Mouse (Mus musculus): ENCODE measurements around the gene Arhgef10l.

Arhgef10l gene

DNA sequence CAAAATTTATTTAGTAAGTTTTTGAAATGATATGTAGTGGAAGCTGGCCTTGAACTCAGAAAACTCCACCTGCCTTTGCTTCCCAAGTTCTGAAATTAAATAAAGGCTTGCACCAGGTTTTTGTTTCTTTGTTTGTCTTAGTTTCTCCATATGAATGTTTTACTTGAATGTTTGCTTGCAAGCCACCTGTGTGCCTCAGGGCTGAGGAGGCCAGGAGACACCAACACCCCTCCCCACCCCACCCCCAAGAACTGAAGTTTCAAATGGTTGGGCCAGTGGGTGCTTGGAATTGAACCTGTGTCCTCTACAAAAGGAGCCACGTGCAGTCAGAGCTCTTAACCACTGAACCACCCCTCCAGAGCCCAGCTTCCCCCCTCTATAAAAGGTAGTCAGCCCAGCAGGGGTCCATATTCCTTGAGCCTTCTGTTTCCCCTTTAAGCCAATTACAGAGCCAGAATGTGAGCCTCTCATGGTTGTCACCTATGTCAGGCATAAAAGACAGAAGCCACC, 28.8 kb upstream of the Arhgef10l start:
- DNase-seq (ENCODE audit: low spot score in 2 of 2) = no peak

DNA sequence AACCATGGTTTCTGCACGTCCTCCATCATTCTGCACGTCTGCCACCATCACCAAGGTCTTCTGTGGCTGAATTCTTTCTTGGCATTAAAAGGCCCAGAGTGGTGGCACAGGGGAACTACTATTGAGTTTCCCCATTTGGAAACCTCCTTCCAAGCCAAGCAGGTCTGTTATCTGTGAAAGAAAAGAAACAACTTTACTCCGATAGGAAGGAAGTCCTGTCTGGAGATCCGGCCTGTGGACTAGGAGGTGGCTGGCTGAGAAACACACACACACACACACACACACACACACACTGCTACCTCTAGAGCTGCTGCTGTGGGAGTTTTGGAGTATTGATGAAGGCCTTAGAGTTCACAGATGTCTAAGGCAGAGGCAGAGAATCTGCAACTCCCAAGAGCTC, 27.7 kb upstream of the Arhgef10l start:
- DNase-seq (ENCODE audit: low spot score in 2 of 2) = no peak

DNA sequence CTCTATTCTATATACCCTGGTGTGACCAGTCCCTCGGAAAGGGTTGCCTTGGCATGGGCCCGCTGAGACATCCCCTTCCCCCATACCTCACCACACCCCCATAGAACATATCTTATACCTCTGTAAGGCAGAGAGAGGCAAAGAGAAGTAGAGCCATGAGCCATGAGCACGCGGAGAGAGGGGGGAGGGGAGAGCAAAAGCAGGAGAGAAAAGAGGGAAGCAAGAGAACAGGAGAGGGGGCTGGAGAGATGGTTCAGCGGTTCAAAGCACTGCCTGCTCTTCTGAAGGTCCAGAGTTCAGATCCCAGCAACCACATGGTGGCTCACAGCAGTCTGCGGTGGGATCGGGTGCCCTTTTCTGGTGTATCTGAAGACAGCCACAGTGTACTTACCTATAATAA, 25.7 kb upstream of the Arhgef10l start:
- no peak for DNase-seq (ENCODE audit: low spot score in 2 of 2)

DNA sequence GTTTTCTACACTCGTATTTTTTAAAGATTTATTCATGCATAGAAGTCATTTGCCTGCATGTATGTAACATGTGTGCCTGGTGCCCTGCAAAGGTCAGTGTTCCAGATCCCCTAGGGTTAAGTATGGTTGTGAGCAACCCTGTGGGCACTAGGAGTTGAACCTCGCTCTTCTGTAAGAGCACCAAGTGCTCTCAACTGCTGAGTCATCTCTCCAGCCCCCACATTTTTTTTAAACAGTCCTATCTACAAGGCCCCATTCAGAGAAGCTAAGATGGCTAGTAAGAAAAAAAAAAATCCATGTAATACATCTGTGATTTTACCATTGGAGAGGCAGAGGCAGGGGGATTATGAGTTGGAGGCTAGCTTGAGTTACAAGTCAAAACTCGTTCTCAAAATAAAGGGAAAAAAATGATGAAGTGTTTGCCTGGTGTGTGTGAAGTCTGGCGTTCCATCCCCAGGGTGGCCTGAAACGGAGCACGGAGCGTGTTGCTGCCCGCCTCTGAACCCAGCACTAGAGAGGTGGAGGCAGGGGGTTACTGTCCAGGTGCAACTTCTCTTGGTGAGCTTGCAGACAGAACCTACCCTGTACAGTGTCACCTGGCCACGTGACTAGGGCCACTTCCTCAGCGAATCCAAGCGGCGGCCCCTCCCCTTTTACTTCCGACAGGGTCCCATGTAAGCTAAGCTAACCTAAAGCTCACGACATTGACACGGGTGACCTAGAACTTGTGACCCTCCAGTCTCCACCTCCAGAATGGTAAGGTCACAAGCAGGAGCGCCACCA, 24.3 kb upstream of the Arhgef10l start:
- peak; percentile 45 to 48 for DNase-seq (ENCODE audit: low spot score in 2 of 2)

DNA sequence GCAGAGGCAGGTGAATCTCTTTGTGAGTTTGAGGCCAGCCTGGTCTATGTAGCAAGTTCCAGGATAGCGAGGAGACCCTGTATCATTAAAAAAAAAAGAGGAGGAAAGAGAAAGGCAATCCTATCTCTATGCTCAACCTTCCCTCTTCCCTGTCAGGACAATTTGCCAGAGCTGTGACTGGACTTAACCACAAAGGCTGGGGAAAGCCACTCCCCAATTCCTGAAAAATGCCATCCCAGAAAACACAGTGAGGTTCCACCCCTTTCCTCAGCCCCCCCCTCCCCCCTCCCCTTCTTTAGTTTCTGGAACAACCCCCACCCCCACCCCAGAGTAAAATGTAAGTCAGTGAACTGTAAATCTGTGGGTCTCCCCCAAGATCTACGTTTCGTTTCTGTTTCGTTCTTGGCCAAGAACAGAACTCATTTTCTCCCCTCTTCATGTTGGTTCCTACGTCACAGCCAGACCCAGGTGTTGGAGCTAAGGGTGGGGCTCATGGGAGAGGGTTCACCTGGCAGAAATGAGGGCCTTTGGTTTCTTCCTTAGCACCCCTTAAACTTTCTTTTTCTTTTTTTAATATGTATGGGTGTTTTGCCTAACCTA, 23.1 kb upstream of the Arhgef10l start:
- DNase-seq (ENCODE audit: low spot score in 2 of 2) = no peak

DNA sequence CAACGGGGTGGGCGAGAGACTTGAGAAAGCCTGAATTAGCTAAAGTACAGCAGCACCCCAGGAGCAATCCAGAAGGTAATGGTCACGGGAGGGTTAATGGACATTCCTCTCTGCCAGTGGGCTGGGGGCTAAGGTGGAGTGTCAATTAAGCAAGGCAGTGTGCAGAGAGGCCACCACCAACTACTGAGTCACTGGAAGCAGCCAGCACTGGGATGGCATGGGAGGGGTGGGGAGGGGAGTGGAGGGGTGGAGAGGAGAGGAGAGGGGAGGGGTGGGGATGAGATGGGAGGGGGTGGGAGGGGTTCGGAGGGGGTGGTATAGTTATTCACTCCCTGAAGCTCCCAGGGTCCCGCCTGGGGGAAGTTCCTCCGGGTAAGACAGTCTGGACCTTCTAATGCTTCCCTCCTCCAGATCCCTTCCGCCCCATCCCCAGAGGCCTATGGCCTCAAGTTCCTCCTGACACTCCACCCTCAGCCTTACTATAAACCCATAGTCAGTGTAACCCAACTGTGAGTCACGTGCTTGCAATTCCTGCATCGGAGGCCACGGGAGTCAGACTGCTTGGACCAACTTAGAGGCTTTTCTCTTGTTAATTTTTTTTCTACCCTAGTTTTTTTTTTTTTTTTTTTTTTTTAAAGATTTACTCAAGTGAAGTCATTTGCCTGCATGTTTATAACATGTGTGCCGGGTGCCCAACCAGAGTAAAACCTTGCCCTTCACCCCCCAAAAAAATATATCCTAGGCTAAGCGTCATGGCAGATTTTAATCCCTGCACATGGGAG, 22.4 kb upstream of the Arhgef10l start:
- no peak for DNase-seq (ENCODE audit: low spot score in 2 of 2)

DNA sequence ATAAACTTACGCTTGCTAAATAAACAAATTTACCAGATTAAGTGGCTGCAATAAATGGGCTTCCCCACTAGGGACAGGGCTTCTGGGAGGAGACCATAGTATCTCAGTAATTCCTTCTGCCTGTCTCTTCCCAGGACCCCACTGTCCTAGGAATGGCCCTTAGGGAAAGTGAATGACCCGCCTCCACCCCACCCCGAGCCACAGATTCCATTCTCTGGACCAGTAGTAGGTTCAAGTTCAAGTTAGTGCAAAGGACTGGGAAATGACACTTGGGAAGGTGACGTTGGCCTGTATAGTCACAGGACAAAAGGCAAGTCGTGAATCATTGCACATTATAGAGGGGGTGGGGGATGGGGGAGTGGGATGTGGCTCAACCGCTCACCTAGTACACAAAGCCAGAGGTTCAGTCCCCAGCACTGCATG, 19.1 kb upstream of the Arhgef10l start:
- DNase-seq (ENCODE audit: low spot score in 2 of 2) = no peak

DNA sequence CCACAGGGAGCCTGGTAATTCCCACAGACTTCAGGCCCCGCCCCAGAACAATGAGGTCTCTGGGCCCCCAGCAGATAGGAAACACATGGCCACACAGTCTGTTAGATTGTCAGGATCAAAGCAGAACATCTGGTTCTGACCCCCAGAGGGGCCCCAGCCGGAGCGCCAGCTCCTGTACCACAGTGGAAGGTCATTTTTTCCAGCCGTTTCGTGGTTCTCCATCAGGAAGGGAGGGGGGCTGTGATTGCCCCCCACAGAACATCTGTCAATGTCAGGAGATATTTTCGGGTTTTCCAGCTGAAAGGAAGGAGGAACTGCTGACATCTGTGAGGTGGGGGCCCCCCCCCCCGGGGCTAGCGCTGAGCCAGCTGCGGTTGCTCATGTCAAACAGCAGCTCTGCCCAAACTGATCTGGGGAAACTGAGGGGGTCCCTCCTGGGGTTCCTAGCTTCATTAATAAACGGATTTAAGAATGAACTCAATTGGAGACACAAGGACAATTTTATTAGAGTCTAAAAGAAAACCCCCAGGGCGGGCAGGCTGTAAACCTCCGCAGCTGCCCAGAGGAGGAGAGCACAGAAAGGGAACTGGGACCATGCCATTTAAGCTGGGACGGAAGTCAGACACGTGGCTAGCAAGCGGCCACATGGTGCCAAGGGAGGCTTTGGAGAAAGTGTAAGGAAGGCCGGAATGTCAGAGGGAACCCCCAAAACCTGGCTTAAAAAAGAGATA, 18.5 kb upstream of the Arhgef10l start:
- DNase-seq (ENCODE audit: low spot score in 2 of 2) = no peak

DNA sequence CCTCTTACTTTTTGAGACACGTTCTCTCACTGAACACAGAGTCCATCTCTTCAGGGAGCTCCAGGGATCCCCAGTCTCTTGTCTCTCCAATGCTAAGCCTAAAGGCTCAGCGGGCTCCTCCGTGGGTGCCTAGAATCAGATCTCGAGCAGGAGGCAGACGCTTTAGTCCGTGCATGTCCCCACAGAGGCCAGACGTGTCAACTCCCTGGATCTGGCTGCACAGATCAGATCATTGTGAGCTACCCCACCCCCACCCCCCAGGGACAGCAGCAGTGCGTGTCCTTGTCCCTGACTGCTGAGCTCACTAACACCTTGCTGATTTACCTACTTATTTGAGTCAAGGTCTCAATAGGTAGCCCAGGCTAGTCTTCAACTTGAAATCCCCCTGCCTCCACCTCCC, 17.8 kb upstream of the Arhgef10l start:
- DNase-seq (ENCODE audit: low spot score in 2 of 2) = no peak

DNA sequence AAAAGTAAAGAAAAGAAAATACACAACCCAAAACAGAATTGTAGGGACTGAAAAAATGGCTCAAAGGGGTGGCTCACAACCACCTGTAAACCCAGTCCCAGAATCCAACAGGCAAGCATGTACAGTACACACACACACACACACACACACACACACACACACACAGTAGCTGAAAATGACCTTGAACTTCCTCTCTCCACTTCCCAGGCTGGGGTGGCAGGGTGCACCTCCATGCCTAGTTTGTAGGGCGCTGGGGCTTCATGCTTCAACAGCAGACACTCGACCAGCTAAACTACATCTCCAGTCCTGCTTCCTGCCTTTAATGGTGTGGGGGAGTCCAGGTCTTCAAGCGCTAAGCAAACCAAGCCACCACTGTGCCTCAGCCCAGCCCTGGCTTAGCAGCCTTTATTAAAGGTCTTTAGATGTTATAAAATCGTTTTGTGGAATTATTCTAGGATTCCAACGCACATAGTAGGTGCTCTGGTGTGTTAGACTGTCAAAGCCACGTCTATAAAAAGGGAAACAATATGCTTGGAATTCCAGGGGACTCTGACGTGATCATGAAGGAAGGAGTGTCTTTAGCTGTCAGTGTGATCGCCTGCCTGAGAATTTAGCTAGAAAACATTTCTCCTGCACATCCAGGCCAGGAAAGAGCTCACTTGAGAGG, 15.1 kb upstream of the Arhgef10l start:
- DNase-seq (ENCODE audit: low spot score in 2 of 2) = no peak

DNA sequence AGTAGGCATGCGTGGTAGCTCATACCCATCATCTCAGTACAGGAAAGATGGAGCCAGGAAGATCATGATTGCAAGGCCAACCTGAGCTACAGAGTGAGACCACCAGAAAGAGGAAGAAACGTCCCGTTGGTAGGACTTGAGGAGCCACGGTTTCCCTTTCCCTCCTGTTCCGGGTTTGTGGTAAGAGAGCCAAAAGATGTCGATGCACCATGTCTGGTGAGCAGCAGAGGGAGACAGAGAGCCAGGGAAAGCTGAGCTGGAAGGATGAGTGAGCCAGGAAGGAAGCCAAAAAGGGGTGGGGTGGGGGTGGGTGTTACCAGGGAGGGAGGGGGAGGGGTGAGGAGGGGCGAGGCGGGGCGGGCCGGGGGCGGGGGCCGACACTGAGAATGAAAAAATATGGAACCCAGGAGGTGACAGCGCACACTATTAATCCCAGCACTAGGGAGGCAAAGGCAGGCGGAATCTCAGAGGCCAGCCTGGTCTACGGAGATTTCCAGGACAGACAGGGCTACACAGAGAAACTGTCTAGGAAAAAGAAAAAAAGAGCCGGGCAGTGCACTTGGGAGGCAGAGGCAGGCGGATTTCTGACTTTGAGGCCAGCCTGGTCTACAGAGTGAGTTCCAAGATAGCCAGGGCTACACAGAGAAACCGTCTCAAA, 14.0 kb upstream of the Arhgef10l start:
- DNase-seq (ENCODE audit: low spot score in 2 of 2) = peak; percentile 68 to 84

DNA sequence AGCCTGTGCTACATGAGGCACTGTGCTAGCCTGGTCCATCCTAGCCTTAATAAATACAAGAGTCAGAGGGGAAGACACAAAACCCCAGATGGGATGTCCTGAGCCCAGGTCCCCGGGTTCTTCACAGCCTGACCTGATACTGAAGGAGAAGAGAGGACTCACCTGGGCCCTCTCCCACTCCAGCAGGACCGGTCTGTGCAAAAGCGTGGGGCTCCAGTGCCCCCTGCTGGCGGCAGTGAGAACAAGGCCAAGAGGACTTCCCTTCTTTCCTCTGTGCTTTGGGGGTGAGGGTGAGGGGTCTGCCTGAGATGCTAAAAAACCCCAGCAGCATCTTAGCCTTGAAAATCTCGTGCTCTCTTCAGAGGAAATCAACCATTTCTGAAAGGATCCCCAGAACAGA, 13.2 kb upstream of the Arhgef10l start:
- peak in 1 of 2 experiments; percentile 50 for DNase-seq (ENCODE audit: low spot score in 2 of 2)

DNA sequence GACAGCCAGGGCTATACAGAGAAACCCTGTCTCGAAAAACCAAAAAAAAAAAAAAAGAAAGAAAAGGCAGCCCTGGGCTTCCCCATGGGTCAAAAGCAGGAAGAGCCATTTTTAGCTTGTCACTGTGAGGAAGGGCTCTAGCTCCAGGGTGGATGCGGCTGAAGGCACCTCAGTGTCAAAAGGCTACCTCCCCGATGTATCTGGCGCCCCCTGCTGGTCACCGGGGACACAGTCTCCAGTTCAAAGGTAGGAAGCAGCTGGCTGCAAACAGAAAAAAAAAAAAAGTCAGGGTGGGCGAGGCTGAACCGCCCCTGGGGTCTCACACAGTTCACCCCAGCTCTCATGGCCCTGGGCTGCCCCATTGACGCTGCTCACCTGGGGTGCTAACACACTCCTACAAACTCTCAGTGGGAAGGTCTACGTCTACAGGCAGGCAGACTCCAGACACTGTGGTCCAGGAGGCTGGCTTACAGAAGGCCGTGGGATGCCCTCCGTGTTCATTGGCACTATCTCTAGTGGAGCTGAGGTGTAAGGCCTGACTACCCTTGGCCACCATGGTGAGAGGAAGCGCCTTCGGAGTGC, 8.6 kb upstream of the Arhgef10l start:
- peak; percentile 80 to 95 for DNase-seq (ENCODE audit: low spot score in 2 of 2)

DNA sequence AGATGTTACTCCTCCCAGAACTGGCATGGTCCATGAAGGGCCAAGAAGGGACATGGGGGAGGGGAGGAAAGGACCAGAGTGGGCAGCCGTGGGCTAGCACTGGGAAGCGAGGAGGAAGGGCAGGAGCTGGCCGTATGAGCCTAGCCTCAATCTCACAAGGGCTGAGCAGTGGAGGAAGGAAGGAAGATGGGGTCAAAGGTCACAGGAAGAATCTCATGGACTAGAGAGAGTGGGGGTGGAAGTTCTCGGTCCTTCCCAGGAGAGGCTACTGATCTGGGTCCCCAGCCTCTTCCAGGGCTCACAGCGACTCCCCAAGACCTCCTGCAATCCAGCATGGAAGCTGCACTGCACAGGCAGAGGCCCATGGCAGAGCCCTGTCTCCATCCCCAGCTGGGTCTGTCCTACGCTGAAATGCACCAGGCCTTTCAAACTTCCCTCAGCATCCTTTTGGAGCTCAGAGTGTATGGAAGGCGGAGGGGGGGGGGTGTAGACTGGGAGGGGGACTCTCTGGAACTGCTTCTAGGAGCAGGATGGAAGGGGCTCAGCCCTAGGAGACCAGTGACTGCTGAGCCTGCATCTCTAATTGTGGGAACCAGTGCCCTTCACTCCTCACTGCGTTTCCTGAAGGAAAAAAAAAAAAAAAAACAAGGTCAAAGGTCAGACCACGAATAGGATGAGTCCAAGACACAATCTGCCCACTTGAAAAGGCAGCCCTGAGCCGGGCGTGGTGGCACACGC, 7.9 kb upstream of the Arhgef10l start:
- DNase-seq (ENCODE audit: low spot score in 2 of 2) = no peak

DNA sequence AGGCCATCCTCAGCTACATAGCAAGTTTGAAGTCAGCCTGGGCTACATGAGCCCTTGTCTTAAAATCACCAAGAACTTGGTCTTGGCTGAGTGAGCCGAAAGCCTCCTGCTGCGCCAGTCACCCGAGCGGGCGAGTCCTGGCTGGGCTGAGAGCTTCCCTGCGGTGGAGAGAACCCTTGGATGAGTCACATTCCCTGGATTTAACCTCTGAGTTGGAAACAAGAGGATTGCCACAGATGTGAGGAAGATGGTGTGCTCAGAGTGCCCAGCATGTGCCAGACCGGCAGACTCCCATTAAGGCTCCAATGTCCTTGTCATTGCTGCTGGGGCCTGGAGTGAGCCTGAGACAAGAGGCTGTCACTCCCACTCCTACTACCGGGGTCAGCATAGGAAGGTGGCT, 2.0 kb upstream of the Arhgef10l start:
- no peak for DNase-seq (ENCODE audit: low spot score in 2 of 2)

DNA sequence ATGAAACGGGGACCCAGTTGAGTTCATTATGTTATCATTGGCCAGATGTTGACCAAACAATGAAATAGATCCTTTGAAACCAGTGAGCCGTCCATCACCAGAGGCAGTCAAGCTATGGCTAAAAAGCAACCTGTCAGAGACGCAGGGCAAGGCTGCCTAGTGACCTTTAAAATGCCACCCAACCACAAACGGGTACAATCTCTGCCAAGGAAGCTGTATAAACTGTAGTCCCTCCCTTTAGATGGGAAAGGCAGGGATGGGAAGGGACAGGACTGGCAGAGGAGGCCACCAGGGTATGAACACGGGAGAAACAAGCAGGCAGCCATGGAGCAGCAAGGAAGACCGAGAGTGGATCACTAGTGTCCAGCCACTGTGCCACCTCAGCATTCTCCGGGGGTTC, 759 bp downstream of the Arhgef10l start:
- no peak for DNase-seq (ENCODE audit: low spot score in 2 of 2)

DNA sequence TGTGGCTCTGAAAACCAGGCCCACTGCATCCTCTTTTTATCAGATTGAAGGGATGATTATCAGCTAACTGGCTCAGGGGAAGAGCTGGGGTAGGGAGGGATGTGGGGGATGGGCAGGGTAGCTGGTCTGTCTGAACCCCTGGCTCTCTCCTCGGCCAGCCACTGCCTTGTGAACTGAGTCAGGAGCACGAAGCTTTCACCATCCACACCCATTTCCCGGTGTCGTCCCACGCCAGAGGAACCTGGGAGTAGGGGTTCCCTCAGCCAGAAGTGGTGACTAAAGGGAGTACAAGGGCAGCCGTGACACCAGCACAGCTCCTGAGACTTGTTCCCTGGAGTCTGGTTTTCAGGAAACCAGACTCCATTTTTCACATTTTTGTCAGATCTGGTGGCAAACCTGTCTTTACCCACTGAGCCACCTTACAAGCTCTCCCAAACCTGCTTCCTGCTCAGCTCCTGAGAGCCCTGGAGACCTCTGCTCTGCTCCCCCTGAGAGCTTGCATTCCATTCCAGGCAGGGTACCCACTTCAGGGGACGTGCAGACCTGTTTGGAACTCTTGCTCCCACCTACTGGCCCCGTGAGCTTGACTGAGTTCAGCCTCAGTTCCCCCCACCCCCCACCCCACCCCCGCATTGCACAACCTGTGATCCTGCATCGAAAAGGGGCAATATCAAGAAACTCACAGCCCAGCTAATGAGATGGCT, 2.8 kb downstream of the Arhgef10l start:
- no peak for DNase-seq (ENCODE audit: low spot score in 2 of 2)

DNA sequence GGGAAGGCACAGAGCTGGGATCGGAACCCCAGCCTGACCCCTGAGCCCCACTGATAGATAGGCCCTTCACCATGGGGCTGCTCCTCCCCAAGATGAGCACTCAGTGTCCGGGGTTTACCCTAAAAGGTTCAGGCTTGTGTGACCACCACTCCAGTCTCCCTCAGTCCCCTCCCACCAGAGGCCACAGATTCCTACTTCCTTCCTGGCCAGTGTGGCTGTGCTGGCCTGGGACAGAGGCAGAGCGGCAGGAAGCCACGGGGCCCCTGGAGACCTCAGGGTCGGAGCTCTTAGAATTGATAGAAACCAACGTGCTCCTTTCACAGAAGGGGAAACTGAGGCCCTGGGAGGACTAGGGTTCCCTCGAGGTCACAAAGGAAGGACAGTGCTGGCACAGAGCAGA, 3.4 kb downstream of the Arhgef10l start:
- no peak for DNase-seq (ENCODE audit: low spot score in 2 of 2)

DNA sequence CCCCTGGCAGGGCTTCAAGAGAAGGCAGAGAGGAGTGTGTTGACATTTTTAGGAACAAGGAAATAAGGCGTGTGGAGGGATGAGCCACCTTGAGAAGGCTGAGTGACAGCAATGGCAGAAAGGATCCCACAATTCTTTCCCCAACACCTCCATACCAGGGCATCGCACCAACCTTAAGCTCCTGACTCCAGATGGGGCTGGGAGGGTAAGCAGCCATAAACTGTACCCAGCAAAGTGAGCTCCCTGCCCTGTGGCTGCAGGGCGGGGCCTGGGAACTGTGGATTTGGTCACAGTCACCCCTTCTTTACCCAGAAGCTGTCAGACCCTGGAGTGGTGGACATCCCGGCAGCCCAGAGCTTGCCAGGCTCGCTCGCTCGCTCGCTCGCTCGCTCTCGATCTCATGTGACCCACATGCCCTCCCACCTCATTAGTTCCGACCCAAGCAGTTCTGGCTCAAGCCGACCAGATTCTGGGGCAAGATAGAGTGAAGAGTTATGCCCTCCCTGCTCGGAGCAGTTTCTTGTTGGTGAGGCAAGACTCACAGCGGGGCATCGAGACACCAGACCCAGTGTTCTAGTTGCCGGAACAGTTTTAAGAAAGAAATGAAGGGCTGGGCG, 4.3 kb downstream of the Arhgef10l start:
- no peak for DNase-seq (ENCODE audit: low spot score in 2 of 2)
